Mouse (Mus musculus) hindbrain, embryonic 13.5 days (tissue): ENCODE results near the gene Olfr531. TPM values are rescaled to one million over a fixed set of nuclear protein-coding genes. Genes with fewer than 3 reads are reported as not detected.

Experiments
- ATAC-seq: fragments of 200-750 bp; cut with Nextera tagmentation; 2 replicates; pipeline ENCODE4 v1.8.0; 2017; ENCODE audit warnings: moderate TSS enrichment; ENCODE audit not compliant: low FRiP score
- H3K27ac ChIP-seq: fragments of 300-500 bp; sonication (generic); 2 replicates; pipeline ENCODE4 v1.5.1; 2015; ENCODE audit warnings: inconsistent platforms, mild to moderate bottlenecking, moderate library complexity
- H3K27me3 ChIP-seq: fragments of 300-500 bp; sonication (generic); 2 replicates; pipeline ENCODE4 v1.6.1; 2015; ENCODE audit warnings: mild to moderate bottlenecking, inconsistent platforms
- H3K36me3 ChIP-seq: fragments of 300-500 bp; sonication (generic); 2 replicates; pipeline ENCODE4 v1.6.1; 2015; ENCODE audit warnings: mild to moderate bottlenecking, inconsistent platforms
- H3K4me1 ChIP-seq: fragments of 300-500 bp; sonication (generic); replicated peaks from 2 replicates; pipeline ENCODE4 v1.6.1; 2015; ENCODE audit warnings: inconsistent platforms
- H3K4me2 ChIP-seq: fragments of 300-500 bp; sonication (generic); 2 replicates; pipeline ENCODE4 v1.6.1; 2015; ENCODE audit warnings: inconsistent platforms, mild to moderate bottlenecking, moderate library complexity
- H3K4me3 ChIP-seq: fragments of 300-500 bp; sonication (generic); 2 replicates; pipeline ENCODE4 v1.5.1; 2015; ENCODE audit warnings: mild to moderate bottlenecking, inconsistent platforms
- H3K9ac ChIP-seq: fragments of 300-500 bp; sonication (generic); 2 replicates; pipeline ENCODE4 v1.6.1; 2015; ENCODE audit warnings: mild to moderate bottlenecking, inconsistent platforms
- H3K9me3 ChIP-seq: fragments of 300-500 bp; sonication (generic); 2 replicates; pipeline ENCODE4 v1.6.1; 2016; ENCODE audit warnings: inconsistent platforms
- WGBS: fragments of 180-500 bp; shearing (Covaris S2); methylation state at CpG from one replicate; pipeline ENCODE4 v1.1.7; 2015; 5-methylcytosine and 5-hydroxymethylcytosine counted together
- polyA plus RNA-seq: library from polyadenylated mRNA; unstranded; fragments of >200 nt; fragmentation: Nextera tagmentation; extraction: Ambion mirVana; gene quantifications from 2 replicates; pipeline ENCODE4 v1.2.1, GENCODE M21; 2015

Olfr531 gene
- polyA plus RNA-seq, result not detected in 2 replicates

DNA sequence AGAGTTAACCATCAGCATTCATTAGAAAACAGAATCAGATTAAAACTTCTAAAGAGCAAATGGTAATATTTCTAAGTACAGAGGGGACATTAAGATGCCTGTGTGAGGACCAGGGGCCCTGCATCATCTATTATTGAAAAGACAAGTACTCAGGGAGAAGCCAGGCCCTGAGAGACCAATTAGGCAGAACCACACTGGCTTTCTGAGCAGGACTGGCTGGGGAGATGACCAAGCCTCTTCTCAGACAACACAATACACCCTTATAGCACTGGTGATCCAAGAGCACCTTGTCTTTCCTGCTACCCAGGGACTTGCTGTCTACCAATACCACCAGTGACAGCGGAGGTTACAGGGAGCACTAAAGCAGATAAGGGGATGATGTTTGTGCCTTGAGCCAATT is at the start of gene Olfr531:
Gene Olfr531 (minus strand): TSS at position 101 of the 400 bp plus-strand sequence.
- ATAC-seq, result no peak
- Histone ChIP-seq H3K4me2 (no peak within 1 kb of the TSS), H3K4me3 (no peak within 1 kb of the TSS), H3K9ac (no peak within 1 kb of the TSS), H3K27me3 (no peaks in the 10 kb centered on the region), H3K4me1 (no peaks in the 10 kb centered on the region), H3K9me3 (no peaks in the 10 kb centered on the region), H3K36me3 (no peaks in the 10 kb centered on the region), H3K27ac (no peak within 1 kb of the TSS)
- WGBS, result 88% methylated on average over 1 of the region's 1 CpGs

DNA sequence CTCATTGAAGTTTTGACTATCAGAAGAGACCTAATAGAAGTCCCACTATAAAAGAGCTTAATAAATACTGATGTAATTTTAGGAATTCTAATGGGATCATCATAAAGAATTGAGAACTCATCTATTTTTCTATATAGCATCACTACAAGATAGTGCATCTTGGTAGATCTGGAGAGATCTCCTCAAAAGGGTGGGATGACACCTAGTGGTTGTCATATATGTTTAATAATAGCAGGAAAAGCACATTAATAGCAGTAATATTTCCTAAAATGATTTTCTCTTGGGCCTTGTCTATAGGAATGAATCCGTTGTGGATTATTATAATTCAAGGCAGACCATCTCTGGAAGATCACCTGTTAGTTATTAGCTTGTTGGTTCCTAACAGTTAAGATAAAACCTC is 40.4 kb upstream of the Olfr531 start:
- Histone ChIP-seq H3K36me3 (no peaks in the 10 kb centered on the region), H3K4me1 (no peaks in the 10 kb centered on the region), H3K9ac (no peak overlapping the region), H3K27ac (no peak overlapping the region), H3K9me3 (no peaks in the 10 kb centered on the region), H3K4me2 (no peak overlapping the region), H3K4me3 (no peak overlapping the region), H3K27me3 (no peaks in the 10 kb centered on the region)
- ATAC-seq, result no peak
- 89% methylated on average over 1 of the region's 1 CpGs for WGBS

GRCm38 (mm10) chr7:140421539-140421938 is 18.8 kb upstream of the Olfr531 start, which contains the start of gene Olfr532:
TSS of gene Olfr532 (minus strand) at chr7:140421639.
- Histone ChIP-seq H3K9me3 (no peaks in the 10 kb centered on the region), H3K4me1 (no peaks in the 10 kb centered on the region), H3K27ac (no peak within 1 kb of the TSS), H3K9ac (no peak within 1 kb of the TSS), H3K27me3 (no peaks in the 10 kb centered on the region), H3K4me2 (no peak within 1 kb of the TSS), H3K36me3 (no peaks in the 10 kb centered on the region), H3K4me3 (no peak within 1 kb of the TSS)
- no peak for ATAC-seq
- WGBS, result 94% methylated on average over 1 of the region's 1 CpGs

DNA sequence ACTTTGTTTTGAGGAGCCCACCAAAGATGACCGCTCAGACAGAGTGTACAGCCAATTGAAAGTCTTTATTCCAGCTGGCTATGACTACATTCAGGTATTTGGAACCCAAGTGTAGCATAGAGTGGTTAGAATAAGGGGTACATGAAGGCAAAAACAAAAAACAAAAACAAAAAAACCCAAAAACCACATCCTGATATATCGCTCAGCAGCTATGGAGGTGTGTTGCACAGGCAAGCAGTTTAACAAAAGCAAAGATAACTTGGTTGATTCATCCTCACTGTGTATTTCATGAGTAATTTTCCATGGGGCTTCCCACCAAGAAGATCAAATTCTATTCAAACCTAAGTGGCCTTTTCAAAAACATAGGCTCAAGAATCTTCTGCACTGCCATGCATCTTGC is 25.8 kb downstream of the Olfr531 start:
- H3K27ac ChIP-seq, result no peak overlapping the region
- H3K27me3 ChIP-seq, result no peaks in the 10 kb centered on the region
- H3K36me3 ChIP-seq, result no peaks in the 10 kb centered on the region
- H3K9me3 ChIP-seq, result no peaks in the 10 kb centered on the region
- no peaks in the 10 kb centered on the region for H3K4me1 ChIP-seq
- H3K4me2 ChIP-seq, result no peak overlapping the region
- no peak overlapping the region for H3K4me3 ChIP-seq
- ATAC-seq, result no peak
- no peak overlapping the region for H3K9ac ChIP-seq
- 96% methylated on average over 2 of the region's 2 CpGs for WGBS

DNA sequence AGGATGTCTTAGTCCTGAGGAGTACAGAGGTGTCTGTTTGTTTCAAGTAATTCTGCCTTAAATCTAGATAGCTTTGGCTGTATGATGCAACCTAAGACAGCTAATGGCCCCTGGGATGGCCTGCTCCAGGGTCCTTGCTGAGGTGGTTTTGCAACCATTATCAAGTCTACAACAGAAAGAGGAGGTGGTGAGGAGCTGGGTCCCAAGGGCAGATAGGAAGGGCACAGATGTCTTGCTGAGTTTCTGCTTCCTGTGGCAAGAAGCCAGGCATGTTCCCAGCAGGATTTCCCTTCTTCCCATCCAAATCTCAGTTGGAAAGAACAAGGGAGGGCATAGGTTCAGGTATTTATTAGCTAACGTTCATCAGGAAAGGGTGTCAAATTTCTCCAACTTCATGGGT is 26.5 kb downstream of the Olfr531 start, which contains the start of gene Olfr530:
Gene Olfr530 (minus strand): TSS at position 101 of the 400 bp plus-strand sequence.
- H3K9ac ChIP-seq, result no peak within 1 kb of the TSS
- no peak within 1 kb of the TSS for H3K4me2 ChIP-seq
- no peaks in the 10 kb centered on the region for H3K27me3 ChIP-seq
- H3K36me3 ChIP-seq, result no peaks in the 10 kb centered on the region
- WGBS, result 67% methylated on average over 1 of the region's 1 CpGs
- no peak within 1 kb of the TSS for H3K4me3 ChIP-seq
- H3K9me3 ChIP-seq, result no peaks in the 10 kb centered on the region
- ATAC-seq, result no peak
- no peaks in the 10 kb centered on the region for H3K4me1 ChIP-seq
- H3K27ac ChIP-seq, result no peak within 1 kb of the TSS

- H3K9me3 ChIP-seq, result no peaks in the 10 kb centered on the region
- H3K4me2 ChIP-seq, result no peak overlapping the region
- no peaks in the 10 kb centered on the region for H3K36me3 ChIP-seq
- no peaks in the 10 kb centered on the region for H3K4me1 ChIP-seq
- H3K4me3 ChIP-seq, result no peak overlapping the region
- no peak for ATAC-seq
- no peak overlapping the region for H3K9ac ChIP-seq
- H3K27me3 ChIP-seq, result no peaks in the 10 kb centered on the region
- 85% methylated on average over 4 of the region's 4 CpGs for WGBS
- H3K27ac ChIP-seq, result no peak overlapping the region
Measured at GRCm38 (mm10) chr7:140374300-140374699, 28.4 kb downstream of the Olfr531 start.

GRCm38 (mm10) chr7:140361571-140361970 is 41.1 kb downstream of the Olfr531 start, which contains the start of gene Olfr60:
TSS of gene Olfr60 (minus strand) at chr7:140361671.
- no peaks in the 10 kb centered on the region for H3K4me1 ChIP-seq
- ATAC-seq, result no peak
- no peaks in the 10 kb centered on the region for H3K9me3 ChIP-seq
- no peak within 1 kb of the TSS for H3K4me3 ChIP-seq
- H3K4me2 ChIP-seq, result no peak within 1 kb of the TSS
- H3K27me3 ChIP-seq, result no peaks in the 10 kb centered on the region
- H3K9ac ChIP-seq, result no peak within 1 kb of the TSS
- WGBS, result 80% methylated on average over 3 of the region's 3 CpGs
- no peaks in the 10 kb centered on the region for H3K36me3 ChIP-seq
- no peak within 1 kb of the TSS for H3K27ac ChIP-seq

Other genes starting within 250 kb of the Olfr531 start
- gene Sprn, start 248.0 kb downstream of the Olfr531 start, polyA plus RNA-seq, result 10.8 and 11.0 TPM in 2 replicates
- gene Olfr522, start 238.2 kb downstream of the Olfr531 start, polyA plus RNA-seq, result not detected in 2 replicates
- gene Olfr523, start 229.7 kb downstream of the Olfr531 start, polyA plus RNA-seq, result not detected in 2 replicates
- gene Olfr524, start 197.0 kb downstream of the Olfr531 start, polyA plus RNA-seq, result not detected in 2 replicates
- not detected in 2 replicates for gene Cd163l1, start 184.7 kb downstream of the Olfr531 start, polyA plus RNA-seq
- gene 5830411N06Rik, start 155.6 kb downstream of the Olfr531 start, polyA plus RNA-seq, result not detected in 2 replicates
- gene Olfr525, start 82.1 kb downstream of the Olfr531 start, polyA plus RNA-seq, result not detected in 2 replicates
- gene Olfr527, start 68.9 kb downstream of the Olfr531 start, polyA plus RNA-seq, result not detected in 2 replicates
- gene Olfr60, start 41.2 kb downstream of the Olfr531 start, polyA plus RNA-seq, result not detected in 2 replicates
- gene Olfr530, start 26.6 kb downstream of the Olfr531 start, polyA plus RNA-seq, result not detected in 2 replicates
- gene Olfr532, start 18.7 kb upstream of the Olfr531 start, polyA plus RNA-seq, result not detected in 2 replicates
- not detected in 2 replicates for gene Olfr533, start 60.5 kb upstream of the Olfr531 start, polyA plus RNA-seq
- gene Olfr535, start 81.3 kb upstream of the Olfr531 start, polyA plus RNA-seq, result not detected in 2 replicates
- not detected in 2 replicates for gene Olfr536, start 104.5 kb upstream of the Olfr531 start, polyA plus RNA-seq
- gene Olfr538, start 165.0 kb upstream of the Olfr531 start, polyA plus RNA-seq, result not detected in 2 replicates
- gene Olfr46, start 198.4 kb upstream of the Olfr531 start, polyA plus RNA-seq, result not detected in 2 replicates
- not detected in 2 replicates for gene Olfr61, start 226.1 kb upstream of the Olfr531 start, polyA plus RNA-seq
- not detected in 2 replicates for gene Olfr53, start 243.5 kb upstream of the Olfr531 start, polyA plus RNA-seq